Mouse (Mus musculus): ENCODE data around the gene Cpn1.

DNA sequence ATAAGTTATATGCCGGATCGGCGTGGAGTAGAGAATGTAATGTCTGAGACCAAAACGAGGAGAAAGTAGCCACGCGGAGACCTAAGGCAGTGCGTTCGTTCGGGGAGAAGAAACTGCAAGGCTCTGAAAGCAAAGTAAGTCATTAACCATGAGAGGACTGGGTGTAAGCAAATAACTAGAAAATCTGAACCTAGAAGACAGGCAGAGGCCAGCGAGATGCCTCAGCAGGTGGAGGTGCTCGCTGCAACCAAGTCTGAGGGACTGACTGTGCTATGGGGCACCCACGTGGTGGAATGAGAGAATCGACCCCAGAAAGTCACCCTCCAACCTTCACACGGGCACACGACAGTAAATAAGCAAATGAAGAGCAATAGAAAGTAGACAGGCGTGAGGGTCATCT, 43.3 kb downstream of the Cpn1 start:
- TF ChIP-seq CTCF (conservative IDR thresholded peaks at IDR 0.05; ENCODE audit: low read length): no peak
- no peak for TF ChIP-seq POU5F1 (IDR thresholded peaks at IDR 0.05; ENCODE audit: borderline replicate concordance, low read length)
- TF ChIP-seq NANOG (IDR thresholded peaks at IDR 0.05; ENCODE audit: borderline replicate concordance, low read length): no peak

Measured in E14TG2a.4 (cell line).